Mouse (Mus musculus) ES-Bruce4 (cell line): Measurements from ENCODE around the gene P2rx7. TPM values are rescaled to one million over a fixed set of nuclear protein-coding genes. Genes with fewer than 3 reads are reported as not detected.
"Not testable (repeated sequence)": the region's sequence is repeated elsewhere in the genome, so short reads cannot be mapped to it uniquely, and the experiment has no call there.

ENCODE experiments used
- H3K27ac ChIP-seq: 2 replicates; pipeline ENCODE4 v1.5.1; 2012; ENCODE audit warnings: low read length, inconsistent platforms; ENCODE audit not compliant: insufficient read depth
- H3K27me3 ChIP-seq: 2 replicates; pipeline ENCODE4 v1.6.1; 2012; ENCODE audit warnings: mild to moderate bottlenecking, low read length, inconsistent platforms; ENCODE audit not compliant: control insufficient read depth, poor library complexity, insufficient read depth, severe bottlenecking
- H3K36me3 ChIP-seq: 2 replicates; pipeline ENCODE4 v1.6.1; 2012; ENCODE audit warnings: inconsistent platforms, mild to moderate bottlenecking, low read length, moderate library complexity; ENCODE audit not compliant: control insufficient read depth, poor library complexity, insufficient read depth, severe bottlenecking
- H3K4me1 ChIP-seq: one replicate; pipeline ENCODE4 v1.8.1; 2011; ENCODE audit warnings: low read length; ENCODE audit not compliant: control insufficient read depth, insufficient read depth
- H3K4me3 ChIP-seq: 2 replicates; pipeline ENCODE4 v1.5.1; 2011; ENCODE audit warnings: low read depth, mild to moderate bottlenecking, low read length
- H3K9ac ChIP-seq: 2 replicates; pipeline ENCODE4 v1.6.1; 2012; ENCODE audit warnings: low read depth, mild to moderate bottlenecking, inconsistent platforms; ENCODE audit not compliant: poor library complexity, severe bottlenecking
- H3K9me3 ChIP-seq: replicated peaks from 2 replicates; pipeline ENCODE4 v1.6.1; 2012; ENCODE audit warnings: mild to moderate bottlenecking, low read length, inconsistent platforms; ENCODE audit not compliant: control insufficient read depth, poor library complexity, insufficient read depth, severe bottlenecking
- CTCF ChIP-seq: IDR thresholded peaks from one replicate; pipeline ENCODE4 v1.8.1; 2011; ENCODE audit warnings: low read depth, low read length
- EP300 ChIP-seq: IDR thresholded peaks from 2 replicates; pipeline ENCODE4 v1.6.1; 2011; ENCODE audit warnings: low read depth, low read length; ENCODE audit not compliant: insufficient read depth
- POLR2A ChIP-seq: IDR thresholded peaks from one replicate; pipeline ENCODE4 v1.8.1; 2011; ENCODE audit warnings: low read length; ENCODE audit not compliant: insufficient read depth
- polyA plus RNA-seq: library from polyadenylated mRNA; stranded (reverse); fragments of >200 nt; gene quantifications from 2 replicates; pipeline ENCODE4 v1.2.4, GENCODE M21; 2011; ENCODE audit warnings: low read depth; ENCODE audit not compliant: missing spikeins, insufficient read depth, insufficient read length

The P2rx7 gene
- polyA plus RNA-seq, 1 experiment = 2.7 TPM

- Histone ChIP-seq H3K4me3 (no peak overlapping the region), H3K4me1 (no peaks in the 10 kb centered on the region), H3K9me3 (no peaks in the 10 kb centered on the region), H3K27ac (no peak overlapping the region), H3K27me3 (no peaks in the 10 kb centered on the region), H3K9ac (no peak overlapping the region), H3K36me3 (no peaks in the 10 kb centered on the region)
- TF ChIP-seq POLR2A (no peak), EP300 (no peak), CTCF (no peak)
Measured at GRCm38 (mm10) chr5:122639517-122639916, 4.2 kb upstream of the P2rx7 start.

- TF ChIP-seq POLR2A (no peak), CTCF (peak; percentile 16)
- Histone ChIP-seq H3K9me3 (no peaks in the 10 kb centered on the region), H3K4me1 (no peaks in the 10 kb centered on the region), H3K4me3 (no peak overlapping the region), H3K27ac (no peak overlapping the region), H3K36me3 (no peaks in the 10 kb centered on the region), H3K27me3 (no peaks in the 10 kb centered on the region), H3K9ac (no peak overlapping the region)
Measured at GRCm38 (mm10) chr5:122639986-122640385, 3.7 kb upstream of the P2rx7 start.

- H3K27ac ChIP-seq = no peak overlapping the region
Measured at GRCm38 (mm10) chr5:122644111-122644607, 448 bp downstream of the P2rx7 start.

GRCm38 (mm10) chr5:122645290-122645689 is 1.6 kb downstream of the P2rx7 start:
- Histone ChIP-seq H3K27me3 (no peaks in the 10 kb centered on the region), H3K4me1 (no peaks in the 10 kb centered on the region), H3K9ac (no peak overlapping the region), H3K27ac (no peak overlapping the region), H3K9me3 (no peaks in the 10 kb centered on the region), H3K4me3 (no peak overlapping the region), H3K36me3 (no peaks in the 10 kb centered on the region)
- TF ChIP-seq POLR2A = no peak
- no peak for TF ChIP-seq CTCF

More at GRCm38 (mm10) chr5:122644111-122644607, 448 bp downstream of the P2rx7 start:
- Histone ChIP-seq H3K4me3 (peak overlapping the region; percentile 24), H3K27me3 (no peaks in the 10 kb centered on the region), H3K9ac (peak overlapping the region; percentile 16; the same call in 1 of the 2 replicates), H3K9me3 (no peaks in the 10 kb centered on the region), H3K4me1 (no peaks in the 10 kb centered on the region), H3K36me3 (no peaks in the 10 kb centered on the region)
- TF ChIP-seq POLR2A (no peak), CTCF (no peak), EP300 (no peak)

- Histone ChIP-seq H3K36me3 (no peaks in the 10 kb centered on the region), H3K4me3 (no peak overlapping the region), H3K27ac (no peak overlapping the region), H3K9ac (no peak overlapping the region), H3K27me3 (no peaks in the 10 kb centered on the region), H3K9me3 (no peaks in the 10 kb centered on the region), H3K4me1 (no peaks in the 10 kb centered on the region)
- TF ChIP-seq POLR2A (no peak), EP300 (no peak)
Measured at GRCm38 (mm10) chr5:122646050-122646449, 2.3 kb downstream of the P2rx7 start.

- Histone ChIP-seq H3K9ac (no peak overlapping the region), H3K9me3 (no peaks in the 10 kb centered on the region), H3K27me3 (no peaks in the 10 kb centered on the region), H3K36me3 (no peaks in the 10 kb centered on the region), H3K4me1 (no peaks in the 10 kb centered on the region), H3K4me3 (no peak overlapping the region), H3K27ac (no peak overlapping the region)
- TF ChIP-seq CTCF = no peak
- no peak for TF ChIP-seq EP300
- TF ChIP-seq POLR2A = no peak
Measured at GRCm38 (mm10) chr5:122647256-122647924, 3.7 kb downstream of the P2rx7 start.

- H3K9ac ChIP-seq, H3K4me3 ChIP-seq, H3K4me1 ChIP-seq, H3K36me3 ChIP-seq, H3K27me3 ChIP-seq, H3K27ac ChIP-seq, H3K9me3 ChIP-seq: not testable (repeated sequence)
Measured at GRCm38 (mm10) chr5:122647952-122648374, 4.3 kb downstream of the P2rx7 start.
